Mouse (Mus musculus): Measurements from ENCODE around the gene Tiam1.

The Tiam1 gene

GRCm38 (mm10) chr16:89950251-89950650, 193.3 kb downstream of the Tiam1 start:
- DNase-seq = peak in 1 of 2 experiments; percentile 46

- DNase-seq = no peak
Observed at GRCm38 (mm10) chr16:89948040-89948439, 195.5 kb downstream of the Tiam1 start.

- DNase-seq = no peak
Observed at GRCm38 (mm10) chr16:89946816-89947215, 196.8 kb downstream of the Tiam1 start.

- no peak for DNase-seq
Observed at GRCm38 (mm10) chr16:89944604-89945283, 198.8 kb downstream of the Tiam1 start.

GRCm38 (mm10) chr16:89944050-89944449, 199.5 kb downstream of the Tiam1 start:
- DNase-seq = no peak

GRCm38 (mm10) chr16:89943267-89943971, 200.2 kb downstream of the Tiam1 start:
- DNase-seq = peak in 1 of 2 experiments; percentile 30

- DNase-seq = no peak
Observed at GRCm38 (mm10) chr16:89940696-89941095, 202.9 kb downstream of the Tiam1 start.

GRCm38 (mm10) chr16:89938277-89938676, 205.3 kb downstream of the Tiam1 start:
- no peak for DNase-seq

GRCm38 (mm10) chr16:89936571-89936970, 207.0 kb downstream of the Tiam1 start:
- DNase-seq = no peak

GRCm38 (mm10) chr16:89935398-89935797, 208.2 kb downstream of the Tiam1 start:
- no peak for DNase-seq

- DNase-seq = no peak
Observed at GRCm38 (mm10) chr16:89934616-89935015, 209.0 kb downstream of the Tiam1 start.

- peak; percentile 48 for DNase-seq
Observed at GRCm38 (mm10) chr16:89933976-89934375, 209.6 kb downstream of the Tiam1 start.

- peak in 1 of 2 experiments; percentile 58 for DNase-seq
Observed at GRCm38 (mm10) chr16:89928611-89929010, 215.0 kb downstream of the Tiam1 start.

GRCm38 (mm10) chr16:89924249-89924890, 219.2 kb downstream of the Tiam1 start:
- DNase-seq = peak; percentile 64 to 76

- DNase-seq = peak in 1 of 2 experiments; percentile 59
Observed at GRCm38 (mm10) chr16:89923311-89923710, 220.3 kb downstream of the Tiam1 start.

- peak in 1 of 2 experiments; percentile 52 for DNase-seq
Observed at GRCm38 (mm10) chr16:89922458-89922857, 221.1 kb downstream of the Tiam1 start.

- DNase-seq = peak; percentile 75 to 82
Observed at GRCm38 (mm10) chr16:89921370-89921769, 222.2 kb downstream of the Tiam1 start.

- DNase-seq = no peak
Observed at GRCm38 (mm10) chr16:89920417-89920816, 223.2 kb downstream of the Tiam1 start.

- DNase-seq = peak; percentile 58 to 59
Observed at GRCm38 (mm10) chr16:89917404-89917803, 226.2 kb downstream of the Tiam1 start.

- DNase-seq = no peak
Observed at GRCm38 (mm10) chr16:89914946-89915345, 228.6 kb downstream of the Tiam1 start.

- no peak for DNase-seq
Observed at GRCm38 (mm10) chr16:89912686-89913375, 230.7 kb downstream of the Tiam1 start.

GRCm38 (mm10) chr16:89909393-89910068, 234.0 kb downstream of the Tiam1 start:
- DNase-seq = no peak
